Mouse (Mus musculus) heart, embryonic 13.5 days (tissue): Measurements from ENCODE around the gene Dvl2. TPM values are rescaled to one million over a fixed set of nuclear protein-coding genes. Genes with fewer than 3 reads are reported as not detected.
"Not testable (repeated sequence)": the region's sequence is repeated elsewhere in the genome, so short reads cannot be mapped to it uniquely, and the experiment has no call there.

ENCODE experiments used
- ATAC-seq: fragments of 200-750 bp; cut with Nextera tagmentation; 2 replicates; pipeline ENCODE4 v1.8.0; 2017; ENCODE audit warnings: moderate TSS enrichment; ENCODE audit not compliant: insufficient number of reproducible peaks, low FRiP score, low TSS enrichment; ENCODE audit errors: extremely low read depth
- H3K27ac ChIP-seq: fragments of 300-500 bp; sonication (generic); replicated peaks from 2 replicates; pipeline ENCODE4 v1.5.1; 2015; ENCODE audit warnings: moderate library complexity, mild to moderate bottlenecking, inconsistent platforms
- H3K27me3 ChIP-seq: fragments of 300-500 bp; sonication (generic); replicated peaks from 2 replicates; pipeline ENCODE4 v1.6.1; 2015; ENCODE audit warnings: mild to moderate bottlenecking, inconsistent platforms
- H3K36me3 ChIP-seq: fragments of 300-500 bp; sonication (generic); 2 replicates; pipeline ENCODE4 v1.6.1; 2015; ENCODE audit warnings: mild to moderate bottlenecking, inconsistent platforms
- H3K4me1 ChIP-seq: fragments of 300-500 bp; sonication (generic); 2 replicates; pipeline ENCODE4 v1.6.1; 2015; ENCODE audit warnings: inconsistent platforms
- H3K4me2 ChIP-seq: fragments of 300-500 bp; sonication (generic); 2 replicates; pipeline ENCODE4 v1.6.1; 2015; ENCODE audit warnings: inconsistent platforms, mild to moderate bottlenecking, moderate library complexity
- H3K4me3 ChIP-seq: fragments of 300-500 bp; sonication (generic); 2 replicates; pipeline ENCODE4 v1.5.1; 2015; ENCODE audit warnings: moderate library complexity, mild to moderate bottlenecking, inconsistent platforms
- H3K9ac ChIP-seq: fragments of 300-500 bp; sonication (generic); 2 replicates; pipeline ENCODE4 v1.6.1; 2015; ENCODE audit warnings: inconsistent platforms, mild to moderate bottlenecking, moderate library complexity
- H3K9me3 ChIP-seq: fragments of 300-500 bp; sonication (generic); 2 replicates; pipeline ENCODE4 v1.6.1; 2016; ENCODE audit warnings: inconsistent platforms
- WGBS: fragments of 180-500 bp; shearing (Covaris S2); methylation state at CpG from one replicate; pipeline ENCODE4 v1.1.7; 2015; ENCODE audit warnings: mixed read lengths; 5-methylcytosine and 5-hydroxymethylcytosine counted together
- polyA plus RNA-seq: library from polyadenylated mRNA; unstranded; fragments of >200 nt; fragmentation: Nextera tagmentation; extraction: Ambion mirVana; gene quantifications from 2 replicates; pipeline ENCODE4 v1.2.1, GENCODE M21; 2015

The Dvl2 gene
- polyA plus RNA-seq, 1 experiment from 2014 or later = 20.7 TPM

DNA sequence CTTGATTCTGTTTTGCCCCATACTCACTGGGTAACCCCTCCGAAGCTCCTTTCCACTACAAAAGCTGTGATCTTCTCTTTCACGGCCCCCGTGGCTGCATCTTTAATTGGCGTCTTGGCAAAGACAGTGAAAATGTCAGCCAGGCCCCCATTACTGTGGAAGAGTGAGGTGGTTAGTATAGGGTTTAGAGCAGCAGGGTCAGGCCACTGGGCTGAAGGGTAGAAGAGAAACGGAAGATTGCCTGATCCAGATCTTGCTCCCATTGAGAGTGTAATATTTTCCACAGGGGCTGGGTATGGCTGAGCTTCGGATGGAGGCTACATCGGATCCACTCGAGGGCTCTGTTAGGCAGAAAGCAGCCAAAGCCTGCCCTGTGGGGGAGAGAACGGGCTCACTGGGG is 12.5 kb downstream of the Dvl2 start:
- Histone ChIP-seq H3K27ac (no peak overlapping the region), H3K36me3 (peaks cover 64% of the 10 kb centered on the region), H3K4me3 (no peak overlapping the region), H3K27me3 (no peaks in the 10 kb centered on the region), H3K9me3 (no peaks in the 10 kb centered on the region), H3K9ac (0 out of 2 replicates have a peak overlapping the region, but pooled peaks have one; percentile 24), H3K4me1 (peaks cover 34% of the 10 kb centered on the region), H3K4me2 (no peak overlapping the region)
- no peak for ATAC-seq
- 86% methylated on average over 9 of the region's 9 CpGs for WGBS

GRCm38 (mm10) chr11:70013408-70013807 is 13.0 kb downstream of the Dvl2 start:
- peaks cover 59% of the 10 kb centered on the region for H3K36me3 ChIP-seq
- H3K9me3 ChIP-seq = no peaks in the 10 kb centered on the region
- H3K27me3 ChIP-seq = no peaks in the 10 kb centered on the region
- ATAC-seq = no peak
- H3K9ac ChIP-seq = 0 out of 2 replicates have a peak overlapping the region, but pooled peaks have one; percentile 24
- H3K4me3 ChIP-seq = no peak overlapping the region
- WGBS = 85% methylated on average over 3 of the region's 3 CpGs
- H3K4me2 ChIP-seq = no peak overlapping the region
- H3K4me1 ChIP-seq = peaks cover 37% of the 10 kb centered on the region
- no peak overlapping the region for H3K27ac ChIP-seq

- Histone ChIP-seq H3K4me2 (peak overlapping the region; percentile 80), H3K27me3 (no peaks in the 10 kb centered on the region), H3K4me3 (peak overlapping the region; percentile 69), H3K4me1 (peaks cover 43% of the 10 kb centered on the region), H3K27ac (no peak overlapping the region), H3K9ac (peak overlapping the region; percentile 90), H3K36me3 (peaks cover 52% of the 10 kb centered on the region), H3K9me3 (no peaks in the 10 kb centered on the region)
- ATAC-seq = no peak
- WGBS = 52% methylated on average over 5 of the region's 5 CpGs
Measured at GRCm38 (mm10) chr11:70014051-70014450, 13.7 kb downstream of the Dvl2 start.

- H3K4me2 ChIP-seq = peak within 1 kb of the TSS; percentile 80
- peaks cover 43% of the 10 kb centered on the region for H3K36me3 ChIP-seq
- peak; percentile 70; the same call in 1 of the 2 replicates for ATAC-seq
- H3K9me3 ChIP-seq = no peaks in the 10 kb centered on the region
- H3K27me3 ChIP-seq = no peaks in the 10 kb centered on the region
- peaks cover 53% of the 10 kb centered on the region for H3K4me1 ChIP-seq
- peak within 1 kb of the TSS; percentile 83 for H3K27ac ChIP-seq
- H3K4me3 ChIP-seq = peak within 1 kb of the TSS; percentile 69
- under 1% methylated on average over 35 of the region's 35 CpGs for WGBS
- H3K9ac ChIP-seq = peak within 1 kb of the TSS; percentile 90
Measured at GRCm38 (mm10) chr11:70014880-70015558, 14.6 kb downstream of the Dvl2 start, which contains the start of gene Acadvl. TSS of gene Acadvl (minus strand) at chr11:70015411.

DNA sequence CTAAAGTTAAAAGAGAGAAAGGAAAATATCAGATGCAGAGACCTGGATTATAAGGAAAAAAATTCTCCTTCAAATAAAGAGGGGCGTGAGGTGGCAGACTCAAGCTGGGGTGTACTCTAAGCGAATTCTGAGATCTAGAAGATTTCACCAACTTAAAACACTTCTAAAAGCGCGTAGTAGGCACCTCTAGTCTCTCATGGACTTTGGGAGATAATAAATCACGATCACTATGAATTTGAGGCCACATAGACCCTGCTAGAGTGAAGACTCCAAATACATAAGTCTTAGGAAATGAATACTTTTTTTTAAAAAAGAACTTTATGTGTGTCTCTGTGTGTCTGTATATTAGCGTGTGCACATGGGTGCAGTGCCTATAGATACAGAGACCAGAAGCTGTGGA is 15.3 kb downstream of the Dvl2 start:
- peaks cover 59% of the 10 kb centered on the region for H3K4me1 ChIP-seq
- peak overlapping the region; percentile 80 for H3K4me2 ChIP-seq
- peak overlapping the region; percentile 69 for H3K4me3 ChIP-seq
- H3K27ac ChIP-seq = no peak overlapping the region
- H3K9ac ChIP-seq = no peak overlapping the region
- no peaks in the 10 kb centered on the region for H3K27me3 ChIP-seq
- no peak for ATAC-seq
- no peaks in the 10 kb centered on the region for H3K9me3 ChIP-seq
- H3K36me3 ChIP-seq = peaks cover 36% of the 10 kb centered on the region
- WGBS = 55% methylated on average over 6 of the region's 6 CpGs

DNA sequence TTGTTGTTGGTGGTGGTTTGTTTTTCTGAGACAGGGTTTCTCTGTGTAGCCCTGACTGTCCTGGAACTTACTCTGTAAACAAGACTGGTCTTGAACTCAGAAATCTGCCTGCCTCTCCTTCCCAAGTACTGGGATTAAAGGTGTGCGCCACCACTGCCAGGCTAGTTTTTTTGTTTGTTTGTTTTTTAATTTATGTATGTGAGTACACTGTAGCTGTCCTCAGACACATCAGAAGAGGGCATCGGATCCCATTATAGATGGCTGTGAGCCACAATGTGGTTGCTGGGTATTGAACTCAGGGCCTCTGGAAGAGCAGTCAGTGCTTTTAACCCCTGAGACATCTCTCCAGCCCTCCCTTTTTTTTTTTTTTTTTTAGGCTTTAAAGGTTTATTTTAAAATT is 15.8 kb downstream of the Dvl2 start:
- not testable (repeated sequence) for H3K9ac ChIP-seq, H3K4me3 ChIP-seq, H3K9me3 ChIP-seq, ATAC-seq, H3K27ac ChIP-seq, H3K27me3 ChIP-seq, H3K4me2 ChIP-seq
- WGBS = 84% methylated on average over 2 of the region's 2 CpGs
- H3K4me1 ChIP-seq = peaks cover 63% of the 10 kb centered on the region
- H3K36me3 ChIP-seq = peaks cover 31% of the 10 kb centered on the region

DNA sequence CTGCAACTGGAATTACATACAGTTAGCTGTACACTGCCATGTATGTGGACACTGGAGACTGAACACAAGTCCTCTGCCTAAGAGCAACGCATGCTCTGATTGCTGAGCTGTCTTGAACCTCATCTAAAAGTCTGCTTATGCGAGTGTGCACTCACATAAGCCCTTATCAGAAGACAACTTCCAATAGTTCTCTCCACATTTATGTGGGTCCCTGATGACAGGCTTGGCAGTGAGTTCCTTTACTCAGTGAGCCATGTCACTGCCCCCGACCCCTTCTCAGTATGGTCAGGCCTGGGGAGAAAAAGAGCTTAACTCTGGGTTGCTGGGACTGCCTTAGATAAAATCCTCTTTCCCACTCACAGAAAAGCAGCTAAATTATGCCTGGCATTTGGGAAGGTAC is 16.3 kb downstream of the Dvl2 start, which contains the start of gene Dlg4:
Gene Dlg4 (plus strand): TSS at position 274 of the 400 bp plus-strand sequence.
- Histone ChIP-seq H3K4me2 (peak within 1 kb of the TSS; percentile 86), H3K27ac (peak within 1 kb of the TSS; percentile 87), H3K27me3 (no peaks in the 10 kb centered on the region), H3K4me1 (peaks cover 68% of the 10 kb centered on the region), H3K9ac (peak within 1 kb of the TSS; percentile 90), H3K4me3 (peak within 1 kb of the TSS; percentile 66), H3K9me3 (no peaks in the 10 kb centered on the region), H3K36me3 (peaks cover 26% of the 10 kb centered on the region)
- ATAC-seq = no peak
- 63% methylated on average over 3 of the region's 3 CpGs for WGBS

GRCm38 (mm10) chr11:70017199-70017767 is 16.9 kb downstream of the Dvl2 start:
- Histone ChIP-seq H3K4me1 (peaks cover 73% of the 10 kb centered on the region), H3K27me3 (no peaks in the 10 kb centered on the region), H3K9me3 (no peaks in the 10 kb centered on the region), H3K4me2 (peak overlapping the region; percentile 86; the same call in 1 of the 2 replicates), H3K4me3 (no peak overlapping the region), H3K27ac (no peak overlapping the region), H3K36me3 (peaks cover 20% of the 10 kb centered on the region), H3K9ac (peak overlapping the region; percentile 90)
- 37% methylated on average over 7 of the region's 7 CpGs for WGBS
- no peak for ATAC-seq

DNA sequence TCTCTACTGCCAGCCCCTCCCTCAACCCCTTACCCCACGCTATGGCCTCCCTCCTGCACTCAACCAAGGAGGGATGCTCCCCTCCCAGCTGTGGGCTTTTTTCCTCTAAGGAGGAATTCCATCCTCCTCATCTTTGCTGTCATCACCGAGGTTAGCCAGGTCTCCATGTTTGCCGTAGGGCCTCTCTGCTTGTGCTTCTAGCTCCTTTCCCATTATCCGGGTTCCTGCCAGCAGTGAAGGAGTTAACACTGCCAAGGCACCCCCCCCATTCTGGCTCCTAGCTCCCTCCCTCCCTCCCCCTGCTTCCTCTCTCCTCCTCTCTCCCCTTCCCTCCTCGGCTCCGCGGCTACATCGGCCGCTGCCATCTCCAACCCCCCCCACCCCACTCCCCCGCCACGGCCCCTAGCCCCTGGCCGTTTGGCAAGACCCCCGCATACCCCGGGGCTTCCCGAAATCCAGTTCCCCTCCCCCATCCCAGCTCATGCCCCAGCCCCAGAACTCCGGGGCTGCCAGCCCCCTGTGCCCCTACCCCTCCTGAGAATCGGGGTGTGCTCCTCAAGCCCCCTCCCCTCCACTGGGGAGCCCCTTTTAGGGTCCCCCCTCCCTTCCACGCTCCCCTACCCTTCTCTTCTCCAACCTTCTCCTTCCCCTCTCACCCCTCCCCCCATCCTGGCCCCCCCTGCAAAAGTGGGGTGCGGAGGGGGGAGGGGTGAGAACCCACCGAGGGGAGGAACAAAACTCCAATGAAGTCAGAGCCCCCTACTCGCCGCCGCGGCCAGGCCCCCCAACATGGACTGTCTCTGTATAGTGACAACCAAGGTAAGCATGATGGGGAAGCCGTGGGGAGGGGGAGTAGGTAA is 18.0 kb downstream of the Dvl2 start:
- H3K27me3 ChIP-seq = no peaks in the 10 kb centered on the region
- H3K27ac ChIP-seq = peak overlapping the region; percentile 87
- no peaks in the 10 kb centered on the region for H3K9me3 ChIP-seq
- peaks cover 81% of the 10 kb centered on the region for H3K4me1 ChIP-seq
- peak overlapping the region; percentile 86 for H3K4me2 ChIP-seq
- H3K4me3 ChIP-seq = peak overlapping the region; percentile 66
- ATAC-seq = no peak
- WGBS = 2% methylated on average over 25 of the region's 25 CpGs
- peak overlapping the region; percentile 90 for H3K9ac ChIP-seq
- peaks cover 9% of the 10 kb centered on the region for H3K36me3 ChIP-seq

DNA sequence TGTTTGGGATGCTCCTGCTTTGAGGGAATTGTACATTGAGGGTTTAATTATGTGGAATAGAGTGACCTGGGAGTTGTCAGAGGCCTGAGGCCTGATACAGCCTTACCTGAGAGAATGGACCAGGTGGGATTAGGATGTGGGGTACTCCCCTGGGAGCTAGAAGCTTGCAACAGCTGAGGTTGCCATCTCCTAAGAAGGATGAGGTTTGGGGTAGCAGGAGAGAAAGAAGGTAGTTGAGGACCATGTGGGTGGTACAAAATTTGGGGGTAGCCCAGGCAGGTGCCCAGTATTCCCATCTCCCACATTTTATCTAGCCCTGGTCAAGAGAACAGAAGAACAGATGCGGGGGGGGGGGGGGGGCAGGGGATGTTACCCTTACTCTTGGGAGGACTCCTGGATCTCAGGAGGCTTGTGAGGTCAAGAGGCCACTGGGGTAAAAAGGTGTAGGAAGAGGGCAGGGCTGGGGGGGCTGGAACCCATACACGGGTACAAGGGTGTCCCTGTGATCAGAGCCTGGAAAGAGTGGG is 19.2 kb downstream of the Dvl2 start:
- H3K36me3 ChIP-seq = no peaks in the 10 kb centered on the region
- H3K9ac ChIP-seq = peak overlapping the region; percentile 90
- ATAC-seq = no peak
- peaks cover 79% of the 10 kb centered on the region for H3K4me1 ChIP-seq
- H3K9me3 ChIP-seq = no peaks in the 10 kb centered on the region
- H3K4me2 ChIP-seq = peak overlapping the region; percentile 86
- H3K4me3 ChIP-seq = peak overlapping the region; percentile 66
- no peaks in the 10 kb centered on the region for H3K27me3 ChIP-seq
- WGBS = 7% methylated on average over 1 of the region's 2 CpGs
- peak overlapping the region; percentile 87 for H3K27ac ChIP-seq
